ENCODE assay signal across 8 mouse cellular contexts in genomic region chr15:12825408-12825807, GRCm38 (mm10). TPM values are rescaled to one million over a fixed set of nuclear protein-coding genes. Genes with fewer than 3 reads are reported as not detected.
A peak's percentile ranks its signal among the peaks of the same experiment; 100 is the strongest.
DNase-seq lines count a peak whose midpoint lies in the region; ATAC-seq and TF ChIP-seq lines count a peak whose summit lies in the region.

No protein-coding gene starts in this region.

- WGBS in heart, embryonic 12.5 days, result 49% methylated on average over 12 of the region's 12 CpGs
- WGBS in forebrain, postnatal 0 days, result 51% methylated on average over 12 of the region's 12 CpGs
- 51% methylated on average over 12 of the region's 12 CpGs for WGBS in liver, postnatal 0 days (ENCODE audit: insufficient replicate concordance)

- H3K4me3 ChIP-seq in heart, embryonic 12.5 days, result peak overlapping the region; percentile 82
- peak overlapping the region; percentile 99 for H3K4me3 ChIP-seq in G1E (ENCODE audit: low read depth, low read length)
- peak overlapping the region; percentile 65 for H3K4me3 ChIP-seq in forebrain, postnatal 0 days (ENCODE audit: low read depth, low read length)
- peak overlapping the region; percentile 95 for H3K4me3 ChIP-seq in liver, postnatal 0 days (ENCODE audit: low read depth, low read length)

- no peaks in the 10 kb centered on the region for H3K27me3 ChIP-seq in heart, embryonic 12.5 days (replicated peaks)
- H3K27me3 ChIP-seq in G1E (ENCODE audit: insufficient read depth, low read length), result no peaks in the 10 kb centered on the region
- H3K27me3 ChIP-seq in forebrain, postnatal 0 days (ENCODE audit: insufficient read depth, low read length), result no peaks in the 10 kb centered on the region
- H3K27me3 ChIP-seq in liver, postnatal 0 days (ENCODE audit: insufficient read depth, low read length), result no peaks in the 10 kb centered on the region

- peak overlapping the region; percentile 86 for H3K9ac ChIP-seq in heart, embryonic 12.5 days
- peak overlapping the region; percentile 78 for H3K9ac ChIP-seq in forebrain, postnatal 0 days
- peak overlapping the region; percentile 95 for H3K9ac ChIP-seq in liver, postnatal 0 days (replicated peaks)

- peaks cover 11% of the 10 kb centered on the region for H3K4me1 ChIP-seq in heart, embryonic 12.5 days (replicated peaks)
- H3K4me1 ChIP-seq in G1E (ENCODE audit: insufficient read depth, low read depth, low read length), result peaks cover 53% of the 10 kb centered on the region
- peaks cover 15% of the 10 kb centered on the region for H3K4me1 ChIP-seq in forebrain, postnatal 0 days (ENCODE audit: insufficient read depth)
- peaks cover 27% of the 10 kb centered on the region for H3K4me1 ChIP-seq in liver, postnatal 0 days (ENCODE audit: insufficient read depth)

- TF ChIP-seq CTCF in G1E (IDR thresholded peaks at IDR 0.05; ENCODE audit: low read depth, low read length), result no peak
- no peak for TF ChIP-seq CTCF in forebrain, postnatal 0 days (IDR thresholded peaks at IDR 0.05; ENCODE audit: low read depth)
- TF ChIP-seq CTCF in liver, postnatal 0 days (IDR thresholded peaks at IDR 0.05; ENCODE audit: low read depth), result no peak

- peaks cover 44% of the 10 kb centered on the region for H3K36me3 ChIP-seq in heart, embryonic 12.5 days
- H3K36me3 ChIP-seq in G1E (replicated peaks), result peaks cover 68% of the 10 kb centered on the region
- H3K36me3 ChIP-seq in forebrain, postnatal 0 days (ENCODE audit: insufficient read depth), result peaks cover 36% of the 10 kb centered on the region
- peaks cover 22% of the 10 kb centered on the region for H3K36me3 ChIP-seq in liver, postnatal 0 days (replicated peaks; ENCODE audit: insufficient read depth, low read length)

- no peak for ATAC-seq in heart, embryonic 12.5 days (ENCODE audit: insufficient number of reproducible peaks, low FRiP score)
- no peak for ATAC-seq in G1E (ENCODE audit: extremely low read depth, insufficient number of reproducible peaks, low FRiP score, poor library complexity, severe bottlenecking)
- ATAC-seq in forebrain, postnatal 0 days, result no peak
- ATAC-seq in liver, postnatal 0 days, result no peak

- DNase-seq in heart, adult 18-20 months, result no peak
- DNase-seq in G1E (ENCODE audit: low spot score), result no peak
- no peak for DNase-seq in forebrain, postnatal 0 days
- no peak for DNase-seq in liver, postnatal 0 days
- no peak for DNase-seq in right cerebral cortex, adult 2 months (ENCODE audit: low spot score in 2 of 2)
- DNase-seq in adrenal gland, postnatal 36 days, result no peak
- no peak for DNase-seq in kidney, adult 18-20 months

- H3K4me2 ChIP-seq in heart, embryonic 12.5 days, result peak overlapping the region; percentile 76
- peak overlapping the region; percentile 69 for H3K4me2 ChIP-seq in forebrain, postnatal 0 days (ENCODE audit: low read depth)
- H3K4me2 ChIP-seq in liver, postnatal 0 days (ENCODE audit: low read depth, low read length), result peak overlapping the region; percentile 86

- H3K9me3 ChIP-seq in heart, embryonic 12.5 days (replicated peaks), result no peaks in the 10 kb centered on the region
- no peaks in the 10 kb centered on the region for H3K9me3 ChIP-seq in G1E (replicated peaks)
- no peaks in the 10 kb centered on the region for H3K9me3 ChIP-seq in forebrain, postnatal 0 days (ENCODE audit: low read length)
- no peaks in the 10 kb centered on the region for H3K9me3 ChIP-seq in liver, postnatal 0 days (ENCODE audit: low read length)

- no peak overlapping the region for H3K27ac ChIP-seq in heart, embryonic 12.5 days (ENCODE audit: poor library complexity, severe bottlenecking)
- no peak overlapping the region for H3K27ac ChIP-seq in forebrain, postnatal 0 days (ENCODE audit: low read depth, low read length)
- no peak overlapping the region for H3K27ac ChIP-seq in liver, postnatal 0 days (ENCODE audit: low read depth)

- TF ChIP-seq EP300 in liver, postnatal 0 days (IDR thresholded peaks at IDR 0.05; ENCODE audit: low read depth), result no peak

RNA-seq across cellular contexts. Expression of gene Drosha, which starts 0.8 kb away (rescaled TPM):
- 42.1 and 43.2 TPM in 2 replicates for polyA plus RNA-seq in heart, embryonic 12.5 days (2016; fragmentation: Nextera tagmentation; extraction: Ambion mirVana)
- 10 to 100 TPM; 34.8 to 39.1 TPM for total RNA-seq in heart, adult 18-20 months (2021)
- 124 and 132 TPM in 2 replicates for total RNA-seq in G1E (2014; fragmentation: Nextera tagmentation)
- 30.0 and 30.6 TPM in 2 replicates for total RNA-seq in G1E (2017)
- polyA plus RNA-seq in G1E (2012), result 366 and 422 TPM in 2 replicates
- 37.0 and 43.9 TPM in 2 replicates for total RNA-seq in forebrain, postnatal 0 days (2014; rRNA removed)
- 41.7 and 47.3 TPM in 2 replicates for polyA plus RNA-seq in forebrain, postnatal 0 days (2015; fragmentation: Nextera tagmentation; extraction: Ambion mirVana)
- polyA plus RNA-seq in liver, postnatal 0 days (2015; fragmentation: Nextera tagmentation; extraction: Ambion mirVana), result 4.5 and 5.2 TPM in 2 replicates
- 10 to 100 TPM; 32.0 to 32.9 TPM for total RNA-seq in adrenal gland, postnatal 36 days (2021)

RNA-seq across cellular contexts. Expression of gene 6030458C11Rik, which starts 1.0 kb away (rescaled TPM):
- 32.3 and 32.9 TPM in 2 replicates for polyA plus RNA-seq in heart, embryonic 12.5 days (2016; fragmentation: Nextera tagmentation; extraction: Ambion mirVana)
- 10 to 100 TPM; 13.5 to 13.9 TPM for total RNA-seq in heart, adult 18-20 months (2021)
- total RNA-seq in G1E (2014; fragmentation: Nextera tagmentation), result 67.4 and 79.3 TPM in 2 replicates
- total RNA-seq in G1E (2017), result 54.4 and 57.8 TPM in 2 replicates
- 13.8 and 16.7 TPM in 2 replicates for polyA plus RNA-seq in G1E (2012)
- 30.3 and 31.5 TPM in 2 replicates for total RNA-seq in forebrain, postnatal 0 days (2014; rRNA removed)
- polyA plus RNA-seq in forebrain, postnatal 0 days (2015; fragmentation: Nextera tagmentation; extraction: Ambion mirVana), result 13.2 and 21.0 TPM in 2 replicates
- polyA plus RNA-seq in liver, postnatal 0 days (2015; fragmentation: Nextera tagmentation; extraction: Ambion mirVana), result 18.9 and 19.5 TPM in 2 replicates
- 10 to 100 TPM; 13.2 to 13.6 TPM for total RNA-seq in adrenal gland, postnatal 36 days (2021)
